Mouse (Mus musculus): ENCODE data around the gene Pcbd2. TPM values are rescaled to one million over a fixed set of nuclear protein-coding genes. Genes with fewer than 3 reads are reported as not detected.
A peak's percentile ranks its signal among the peaks of the same experiment; 100 is the strongest.

Gene Pcbd2
- polyA plus RNA-seq (2014; fragmentation: Nextera tagmentation; extraction: Ambion mirVana), result 40.8 and 44.7 TPM in 2 replicates

DNA sequence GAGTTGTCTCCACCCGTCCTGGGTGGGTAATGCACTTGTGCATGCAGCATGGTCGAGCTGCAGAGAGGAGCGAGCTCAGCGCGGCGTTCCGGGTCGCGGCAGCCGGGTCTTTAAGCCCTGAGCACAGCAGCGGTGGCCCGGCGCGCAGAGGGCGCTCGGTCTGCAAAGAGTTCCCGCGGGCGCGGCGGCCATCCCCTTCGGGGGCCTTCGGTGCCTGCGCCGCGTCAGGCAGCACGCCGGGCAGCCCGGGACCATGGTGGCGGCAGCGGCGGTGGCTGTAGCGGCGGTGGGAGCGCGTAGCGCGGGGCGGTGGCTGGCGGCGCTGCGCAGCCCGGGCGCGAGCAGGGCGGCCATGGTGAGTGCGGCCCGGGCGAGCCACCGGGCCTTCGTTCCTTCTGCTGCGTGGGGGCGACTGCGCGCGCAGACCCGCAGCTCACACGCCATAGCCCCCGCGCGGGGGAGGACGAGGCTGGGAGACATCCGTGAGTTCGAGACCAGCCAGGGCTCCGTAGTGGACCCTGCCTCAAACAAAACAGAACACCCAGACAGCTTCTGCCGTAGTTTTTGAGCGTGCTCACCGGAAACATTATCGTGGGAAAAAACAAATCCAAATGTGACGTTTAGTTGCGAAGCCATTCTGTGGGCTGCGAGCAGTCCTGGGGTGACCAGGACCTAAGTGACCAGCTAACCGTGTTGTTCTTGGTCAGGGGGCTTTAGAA, at the start of gene Pcbd2:
Gene Pcbd2, plus strand, starts transcription at position 249 of the 719 bp plus-strand sequence.
- H3K27me3 ChIP-seq (ENCODE audit: control insufficient read depth, insufficient read depth, low read length), result no peaks in the 10 kb centered on the region
- WGBS, result under 1% methylated on average over 68 of the region's 73 CpGs
- peak within 1 kb of the TSS; percentile 51 for H3K4me3 ChIP-seq (ENCODE audit: low read depth, low read length)

DNA sequence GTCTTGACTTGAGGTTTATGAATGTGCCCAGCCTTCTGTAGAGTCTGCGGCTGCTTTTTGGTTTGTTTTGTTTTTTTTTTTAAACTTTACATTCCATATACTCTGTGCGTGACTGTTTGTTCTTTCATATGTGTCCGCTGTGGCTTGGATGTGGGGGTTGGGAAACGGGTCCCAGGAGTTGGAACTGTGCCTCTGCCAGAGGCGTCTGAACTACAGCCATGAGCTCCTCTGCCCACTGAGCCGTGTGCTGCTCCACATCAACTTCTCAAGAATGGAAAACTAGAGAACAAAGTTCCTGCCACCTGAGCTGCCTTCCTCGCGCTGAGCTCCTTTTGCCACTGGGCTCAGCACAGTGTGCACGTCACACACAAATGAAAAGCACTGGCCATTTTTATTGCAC, 45.0 kb upstream of the Pcbd2 start:
- WGBS, result 92% methylated on average over 9 of the region's 9 CpGs

More for the DNA sequence above, at the start of gene Pcbd2:
- DNase-seq (ENCODE audit: low spot score) (peak; percentile 84), ATAC-seq (replicated peaks; ENCODE audit: insufficient number of reproducible peaks, low FRiP score, low TSS enrichment, low read depth) (peak; percentile 91)
- peak within 1 kb of the TSS; percentile 78 for H3K9ac ChIP-seq (replicated peaks; ENCODE audit: low read length)
- peak within 1 kb of the TSS; percentile 92 for H3K27ac ChIP-seq (replicated peaks; ENCODE audit: low read depth, low read length)
- no peaks in the 10 kb centered on the region for H3K9me3 ChIP-seq (replicated peaks; ENCODE audit: control insufficient read depth, low read length)
- peak within 1 kb of the TSS; percentile 64 for H3K4me2 ChIP-seq (ENCODE audit: low read depth, low read length)
- H3K36me3 ChIP-seq (replicated peaks; ENCODE audit: control insufficient read depth, insufficient read depth, low read depth, low read length), result peaks cover 3% of the 10 kb centered on the region; the same call in 1 of the 2 replicates
- H3K4me1 ChIP-seq (ENCODE audit: control insufficient read depth, insufficient read depth, low read length), result no peaks in the 10 kb centered on the region

DNA sequence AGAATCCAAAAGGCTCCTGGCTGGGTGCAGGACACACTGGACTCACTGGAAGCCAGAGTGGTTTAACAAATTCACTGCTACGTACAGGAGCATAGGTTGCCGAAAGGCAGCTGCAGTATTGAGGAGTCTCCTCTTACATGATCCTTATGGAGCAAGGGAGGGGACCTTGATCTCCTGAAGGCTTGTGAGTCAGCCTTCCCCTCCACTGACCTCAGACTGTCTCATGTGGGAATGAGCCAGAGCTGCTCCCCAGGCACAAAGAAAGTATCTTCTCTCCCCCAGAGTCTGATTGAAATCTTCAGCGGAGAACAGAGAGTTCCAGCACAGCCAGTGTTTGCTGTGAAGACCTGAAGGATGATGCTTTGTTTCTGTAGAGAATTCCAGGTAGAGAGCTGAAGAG, 43.6 kb upstream of the Pcbd2 start:
- no peaks in the 10 kb centered on the region for H3K27me3 ChIP-seq (ENCODE audit: control insufficient read depth, insufficient read depth, low read length)
- no peak overlapping the region for H3K4me3 ChIP-seq (ENCODE audit: low read depth, low read length)
- ATAC-seq (replicated peaks; ENCODE audit: insufficient number of reproducible peaks, low FRiP score, low TSS enrichment, low read depth) (no peak), DNase-seq (ENCODE audit: low spot score) (no peak)
- H3K9me3 ChIP-seq (replicated peaks; ENCODE audit: control insufficient read depth, low read length), result no peaks in the 10 kb centered on the region
- H3K4me2 ChIP-seq (ENCODE audit: low read depth, low read length), result no peak overlapping the region
- 83% methylated on average over 3 of the region's 3 CpGs for WGBS
- no peaks in the 10 kb centered on the region for H3K4me1 ChIP-seq (ENCODE audit: control insufficient read depth, insufficient read depth, low read length)
- H3K27ac ChIP-seq (replicated peaks; ENCODE audit: low read depth, low read length), result no peak overlapping the region
- H3K36me3 ChIP-seq (replicated peaks; ENCODE audit: control insufficient read depth, insufficient read depth, low read depth, low read length), result peaks cover 4% of the 10 kb centered on the region
- H3K9ac ChIP-seq (replicated peaks; ENCODE audit: low read length), result no peak overlapping the region

More for the DNA sequence above, 45.0 kb upstream of the Pcbd2 start:
- H3K27me3 ChIP-seq (ENCODE audit: control insufficient read depth, insufficient read depth, low read length), result no peaks in the 10 kb centered on the region
- no peaks in the 10 kb centered on the region for H3K9me3 ChIP-seq (replicated peaks; ENCODE audit: control insufficient read depth, low read length)
- no peak overlapping the region for H3K27ac ChIP-seq (replicated peaks; ENCODE audit: low read depth, low read length)
- no peaks in the 10 kb centered on the region for H3K4me1 ChIP-seq (ENCODE audit: control insufficient read depth, insufficient read depth, low read length)
- no peak overlapping the region for H3K9ac ChIP-seq (replicated peaks; ENCODE audit: low read length)
- no peak overlapping the region for H3K4me2 ChIP-seq (ENCODE audit: low read depth, low read length)
- no peak overlapping the region for H3K4me3 ChIP-seq (ENCODE audit: low read depth, low read length)
- DNase-seq (ENCODE audit: low spot score) (no peak), ATAC-seq (replicated peaks; ENCODE audit: insufficient number of reproducible peaks, low FRiP score, low TSS enrichment, low read depth) (no peak)
- peaks cover 4% of the 10 kb centered on the region for H3K36me3 ChIP-seq (replicated peaks; ENCODE audit: control insufficient read depth, insufficient read depth, low read depth, low read length)

DNA sequence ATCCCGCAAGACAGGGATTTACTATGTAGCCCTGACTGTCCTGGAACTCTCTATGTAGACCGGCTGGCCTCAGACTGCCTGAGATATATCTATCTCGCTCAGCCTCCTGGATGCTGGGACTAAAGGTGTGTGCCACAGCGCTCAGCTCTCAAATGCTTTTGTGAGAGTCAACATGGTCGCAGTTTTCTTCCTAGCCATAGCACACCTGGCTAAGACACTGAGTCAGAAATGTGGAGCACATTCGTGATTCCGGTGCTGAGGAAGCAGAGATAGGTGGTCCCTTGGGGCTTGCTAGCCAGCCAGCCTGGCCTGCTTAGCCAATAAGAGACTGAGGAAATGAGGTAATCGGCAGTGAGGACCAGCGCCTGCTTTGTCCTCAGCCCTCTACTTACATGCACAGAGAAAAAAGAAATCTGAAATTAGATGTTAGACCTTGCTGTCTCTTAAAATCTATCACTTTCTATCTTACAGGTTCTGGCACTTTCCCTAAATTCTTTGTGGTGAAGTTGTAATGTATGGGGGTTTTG, 41.0 kb upstream of the Pcbd2 start:
- DNase-seq (ENCODE audit: low spot score) (peak; percentile 49), ATAC-seq (replicated peaks; ENCODE audit: insufficient number of reproducible peaks, low FRiP score, low TSS enrichment, low read depth) (no peak)
- Histone ChIP-seq H3K27ac (replicated peaks; ENCODE audit: low read depth, low read length) (no peak overlapping the region), H3K9ac (replicated peaks; ENCODE audit: low read length) (no peak overlapping the region), H3K4me2 (ENCODE audit: low read depth, low read length) (no peak overlapping the region), H3K4me1 (ENCODE audit: control insufficient read depth, insufficient read depth, low read length) (no peaks in the 10 kb centered on the region), H3K9me3 (replicated peaks; ENCODE audit: control insufficient read depth, low read length) (no peaks in the 10 kb centered on the region), H3K36me3 (replicated peaks; ENCODE audit: control insufficient read depth, insufficient read depth, low read depth, low read length) (no peaks in the 10 kb centered on the region; the same call in 1 of the 2 replicates), H3K27me3 (ENCODE audit: control insufficient read depth, insufficient read depth, low read length) (no peaks in the 10 kb centered on the region), H3K4me3 (ENCODE audit: low read depth, low read length) (no peak overlapping the region)
- WGBS, result 55% methylated on average over 9 of the region's 9 CpGs

DNA sequence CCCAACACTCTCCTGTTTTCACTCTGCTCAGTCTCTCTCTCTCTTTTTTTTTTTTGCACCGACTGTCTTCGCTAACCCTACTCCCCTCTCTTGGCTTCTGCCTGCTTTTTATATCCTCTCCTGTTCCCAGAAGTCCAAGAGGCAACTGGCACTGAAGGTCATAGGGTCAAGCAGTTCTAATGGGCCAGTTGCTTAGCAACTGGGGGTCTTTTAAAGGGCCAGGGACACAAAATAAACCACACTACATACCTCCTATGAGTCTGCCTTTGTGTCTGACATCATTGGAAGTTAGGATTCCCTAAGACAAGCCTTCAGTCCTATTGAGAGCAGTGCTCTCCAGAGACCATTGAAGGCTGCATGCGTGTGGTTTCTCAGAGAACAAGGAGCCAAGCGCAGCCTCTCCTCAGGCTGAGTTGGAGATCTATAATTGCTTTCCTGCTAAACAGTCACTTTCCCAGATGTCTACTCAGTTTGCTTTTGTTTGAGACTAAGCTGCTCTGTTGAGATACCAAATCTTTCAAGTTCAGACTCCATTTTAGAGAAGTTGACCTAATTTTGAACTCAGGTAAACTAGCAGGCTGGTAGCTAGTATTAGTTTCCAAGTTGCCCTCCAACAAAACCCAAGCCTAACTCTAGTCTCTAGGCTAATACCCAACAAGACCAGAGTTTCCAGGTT, 39.1 kb upstream of the Pcbd2 start:
- Histone ChIP-seq H3K27me3 (ENCODE audit: control insufficient read depth, insufficient read depth, low read length) (no peaks in the 10 kb centered on the region), H3K9ac (replicated peaks; ENCODE audit: low read length) (no peak overlapping the region), H3K9me3 (replicated peaks; ENCODE audit: control insufficient read depth, low read length) (no peaks in the 10 kb centered on the region), H3K4me3 (ENCODE audit: low read depth, low read length) (no peak overlapping the region), H3K4me2 (ENCODE audit: low read depth, low read length) (no peak overlapping the region), H3K27ac (replicated peaks; ENCODE audit: low read depth, low read length) (no peak overlapping the region), H3K36me3 (replicated peaks; ENCODE audit: control insufficient read depth, insufficient read depth, low read depth, low read length) (no peaks in the 10 kb centered on the region), H3K4me1 (ENCODE audit: control insufficient read depth, insufficient read depth, low read length) (no peaks in the 10 kb centered on the region)
- DNase-seq (ENCODE audit: low spot score), result peak; percentile 56
- 25% methylated on average over 4 of the region's 4 CpGs for WGBS
- ATAC-seq (replicated peaks; ENCODE audit: insufficient number of reproducible peaks, low FRiP score, low TSS enrichment, low read depth), result no peak

DNA sequence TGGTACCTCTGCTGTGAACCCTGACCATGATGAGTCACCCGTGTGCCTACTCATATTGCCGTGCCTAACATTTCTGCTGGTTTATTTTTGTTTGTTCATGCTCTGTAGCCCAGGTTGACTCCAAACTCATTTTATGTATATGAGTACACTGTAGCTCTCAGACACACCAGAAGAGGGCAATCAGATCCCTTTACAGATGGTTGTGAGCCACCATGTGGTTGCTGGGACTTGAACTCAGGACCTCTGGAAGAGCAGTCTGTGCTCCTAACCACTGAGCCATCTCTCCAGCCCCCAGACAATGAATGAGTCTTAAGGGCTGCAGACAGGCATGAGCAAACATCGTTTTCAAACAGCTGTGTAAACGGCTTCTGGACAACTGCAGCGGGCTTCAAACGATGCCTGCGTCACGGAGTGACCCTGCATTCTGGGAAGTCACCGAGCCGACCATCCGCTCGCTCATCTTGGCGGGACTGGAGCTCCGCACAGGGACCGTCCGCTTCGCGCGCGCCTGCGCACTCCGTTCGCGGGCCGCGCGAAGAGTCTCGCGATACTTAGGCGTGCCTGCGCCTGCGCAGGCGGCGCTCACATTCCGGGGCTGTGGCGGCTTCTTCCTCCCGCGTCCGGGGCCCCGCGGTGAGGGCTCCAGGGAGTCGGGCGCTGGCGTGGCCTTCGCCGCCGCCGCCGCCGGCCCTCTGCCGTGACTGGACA, 34.5 kb upstream of the Pcbd2 start, which contains the start of gene B230219D22Rik:
Gene B230219D22Rik, plus strand, starts transcription at position 590 of the 708 bp plus-strand sequence.
- Histone ChIP-seq H3K4me1 (ENCODE audit: control insufficient read depth, insufficient read depth, low read length) (peaks cover 4% of the 10 kb centered on the region; the same call in 1 of the 2 replicates), H3K9me3 (replicated peaks; ENCODE audit: control insufficient read depth, low read length) (no peaks in the 10 kb centered on the region), H3K27me3 (ENCODE audit: control insufficient read depth, insufficient read depth, low read length) (no peaks in the 10 kb centered on the region), H3K4me2 (ENCODE audit: low read depth, low read length) (peak within 1 kb of the TSS; percentile 73), H3K36me3 (replicated peaks; ENCODE audit: control insufficient read depth, insufficient read depth, low read depth, low read length) (no peaks in the 10 kb centered on the region), H3K4me3 (ENCODE audit: low read depth, low read length) (peak within 1 kb of the TSS; percentile 99), H3K27ac (replicated peaks; ENCODE audit: low read depth, low read length) (peak within 1 kb of the TSS; percentile 96), H3K9ac (replicated peaks; ENCODE audit: low read length) (peak within 1 kb of the TSS; percentile 100)
- DNase-seq (ENCODE audit: low spot score) (peak; percentile 96), ATAC-seq (replicated peaks; ENCODE audit: insufficient number of reproducible peaks, low FRiP score, low TSS enrichment, low read depth) (peak; percentile 91)
- 2% methylated on average over 48 of the region's 51 CpGs for WGBS

DNA sequence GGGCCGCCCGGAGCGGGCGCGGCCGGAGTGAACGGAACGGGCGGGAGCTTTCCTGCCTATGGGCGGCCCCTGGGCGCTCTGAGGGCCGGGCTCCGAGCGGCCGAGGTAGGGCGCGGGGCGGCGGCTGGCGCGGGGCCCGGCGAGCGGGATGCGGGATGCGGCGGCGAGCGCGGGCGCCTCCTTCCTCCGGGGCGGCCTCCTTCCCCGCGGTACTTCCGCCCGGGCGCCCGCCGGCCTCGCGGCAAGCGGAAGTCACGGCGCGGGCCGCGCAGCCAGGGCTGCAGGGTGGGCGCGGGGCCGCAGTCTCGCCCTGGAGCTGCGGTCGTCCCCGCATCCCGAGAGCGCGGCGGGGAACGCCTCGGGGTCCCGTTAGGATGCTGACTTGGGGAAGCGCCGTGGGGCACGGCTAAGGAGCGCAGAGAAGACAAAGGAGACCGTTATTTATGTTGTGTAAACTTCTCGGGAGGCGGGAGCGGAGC, 33.9 kb upstream of the Pcbd2 start:
- Histone ChIP-seq H3K4me3 (ENCODE audit: low read depth, low read length) (peak overlapping the region; percentile 99), H3K4me1 (ENCODE audit: control insufficient read depth, insufficient read depth, low read length) (peaks cover 4% of the 10 kb centered on the region; the same call in 1 of the 2 replicates), H3K27ac (replicated peaks; ENCODE audit: low read depth, low read length) (peak overlapping the region; percentile 96), H3K9ac (replicated peaks; ENCODE audit: low read length) (peak overlapping the region; percentile 100), H3K36me3 (replicated peaks; ENCODE audit: control insufficient read depth, insufficient read depth, low read depth, low read length) (no peaks in the 10 kb centered on the region), H3K4me2 (ENCODE audit: low read depth, low read length) (peak overlapping the region; percentile 73), H3K27me3 (ENCODE audit: control insufficient read depth, insufficient read depth, low read length) (no peaks in the 10 kb centered on the region), H3K9me3 (replicated peaks; ENCODE audit: control insufficient read depth, low read length) (no peaks in the 10 kb centered on the region)
- WGBS, result 0% methylated on average over 53 of the region's 70 CpGs
- ATAC-seq (replicated peaks; ENCODE audit: insufficient number of reproducible peaks, low FRiP score, low TSS enrichment, low read depth) (peak; percentile 49; the same call in 1 of the 2 replicates), DNase-seq (ENCODE audit: low spot score) (peak; percentile 43)

All from embryonic facial prominence, embryonic 11.5 days (tissue).